Mouse (Mus musculus): ENCODE results near the gene Pbx4.

Pbx4 gene

DNA sequence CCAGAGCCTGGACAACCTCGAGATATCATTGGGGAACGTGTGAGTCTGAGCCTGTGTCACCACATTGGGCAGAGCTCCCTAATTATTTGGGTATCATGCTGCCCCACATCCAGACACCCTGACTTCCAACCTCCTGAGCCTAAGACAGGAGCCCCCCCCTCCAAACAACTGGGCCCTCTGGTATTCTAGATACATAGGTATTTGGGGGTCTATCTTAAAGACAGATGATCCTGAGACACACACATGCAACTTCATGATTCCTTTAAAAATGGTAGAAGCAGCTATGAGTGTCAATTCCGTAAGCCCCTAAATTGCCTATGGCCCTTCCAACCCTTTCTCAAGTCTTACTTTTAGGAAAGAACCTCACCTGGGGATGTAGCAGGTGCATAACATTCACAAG lies 22.5 kb upstream of the Pbx4 start:
- no peak for DNase-seq (ENCODE audit: low spot score)

DNA sequence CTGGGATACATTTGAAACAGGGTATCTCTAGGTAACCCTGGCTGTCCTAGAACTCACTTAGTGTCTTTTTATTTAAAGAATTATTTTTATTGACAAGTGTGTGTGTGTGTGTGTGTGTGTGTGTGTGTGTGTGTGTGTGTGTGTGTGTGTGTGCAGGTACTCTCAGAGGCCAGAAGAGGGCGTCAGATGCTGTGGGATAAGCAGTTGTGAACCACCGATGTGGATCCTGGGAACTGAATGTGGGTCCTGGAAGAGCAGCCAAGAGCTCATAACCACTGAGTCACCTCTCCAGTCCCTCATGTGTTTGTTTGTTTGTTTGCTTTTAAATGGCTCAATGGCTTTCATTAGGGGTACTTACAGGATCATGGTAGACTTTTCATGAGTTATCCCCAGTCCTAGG lies 17.4 kb upstream of the Pbx4 start:
- DNase-seq (ENCODE audit: low spot score), result no peak

DNA sequence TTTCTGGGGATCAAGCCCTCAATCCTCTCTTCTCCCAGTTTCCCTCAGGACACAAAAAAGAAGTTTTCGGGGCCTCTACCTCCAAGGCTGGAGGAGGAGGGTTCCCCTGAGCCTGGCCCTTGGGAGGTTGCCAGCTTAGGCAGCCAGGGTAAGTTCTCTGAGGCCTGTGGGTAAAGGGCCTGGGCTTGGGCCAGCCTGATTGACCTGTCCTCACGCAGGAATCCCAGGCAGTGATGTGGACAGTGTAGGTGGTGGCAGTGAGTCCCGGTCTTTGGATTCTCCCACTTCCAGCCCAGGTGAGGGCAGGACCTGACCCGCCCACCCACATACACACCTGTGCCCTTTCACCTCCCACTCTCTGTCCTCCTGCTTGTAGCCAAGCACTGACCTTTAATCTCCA lies 16.9 kb upstream of the Pbx4 start:
- DNase-seq (ENCODE audit: low spot score), result no peak

- no peak for DNase-seq (ENCODE audit: low spot score)
Measured at GRCm38 (mm10) chr8:69820466-69820865, 11.8 kb upstream of the Pbx4 start.

DNA sequence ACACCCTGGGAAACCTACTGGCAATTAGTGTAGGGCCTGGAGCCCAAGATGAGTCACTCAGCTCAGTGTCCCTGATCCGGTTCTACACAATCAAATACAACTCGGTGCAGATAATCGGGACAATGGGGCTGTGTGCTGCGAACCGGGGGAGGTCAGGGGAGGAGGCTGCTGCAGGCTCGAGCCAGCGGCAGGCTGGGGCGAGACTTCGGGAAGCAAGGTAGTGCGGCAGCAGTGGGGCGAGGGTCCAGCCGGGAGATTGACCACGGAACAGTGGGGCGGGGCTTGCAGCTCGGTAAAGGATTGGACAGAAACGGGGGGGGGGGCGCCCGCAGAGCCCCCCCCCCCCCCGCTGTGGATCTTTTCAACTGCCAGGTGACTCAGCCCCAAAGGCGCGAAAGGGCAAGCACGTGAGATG lies 10.3 kb upstream of the Pbx4 start:
- DNase-seq (ENCODE audit: low spot score), result no peak

DNA sequence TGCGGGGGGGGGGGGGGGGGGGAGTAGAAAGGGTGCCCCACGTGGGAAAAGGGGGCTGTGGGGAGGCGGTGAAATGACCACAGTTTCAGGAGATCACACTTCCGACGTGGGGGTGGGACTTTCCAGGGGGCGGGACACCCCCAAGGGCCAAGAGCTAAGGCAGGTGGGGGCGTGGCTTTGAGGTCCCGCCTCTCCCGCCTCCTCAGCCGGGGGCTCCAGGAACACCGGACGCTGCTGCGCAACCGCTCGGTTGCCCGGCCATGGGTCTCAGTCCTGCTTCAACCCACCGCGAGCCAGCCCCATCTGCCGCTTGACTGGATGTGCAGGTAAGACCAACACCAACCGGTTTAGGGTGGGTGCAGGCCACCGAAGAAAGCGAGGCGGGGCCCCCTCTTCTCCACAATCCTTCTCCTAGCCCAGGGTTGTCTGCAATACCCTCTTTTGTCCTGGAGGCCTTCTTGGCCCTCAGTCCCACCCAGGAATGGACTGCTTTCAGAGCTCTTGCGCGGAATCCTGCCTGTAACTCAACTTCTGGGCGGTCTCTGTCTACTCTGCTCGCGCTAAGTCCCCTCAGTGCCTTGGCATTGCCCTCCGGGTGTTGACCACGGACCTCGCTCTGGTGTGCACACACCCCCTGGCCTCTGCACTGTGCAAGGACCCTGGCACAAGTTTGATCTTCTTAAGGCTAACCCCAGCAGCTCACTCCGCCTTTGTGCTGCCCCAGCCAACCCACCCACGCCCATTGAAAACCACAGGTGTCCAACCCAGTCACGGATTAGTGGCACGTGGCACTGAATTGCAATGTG lies 9.7 kb upstream of the Pbx4 start, which contains the start of gene Lpar2:
Lpar2 (plus strand) TSS at position 44 of the 806 bp plus-strand sequence.
- DNase-seq (ENCODE audit: low spot score), result no peak

DNA sequence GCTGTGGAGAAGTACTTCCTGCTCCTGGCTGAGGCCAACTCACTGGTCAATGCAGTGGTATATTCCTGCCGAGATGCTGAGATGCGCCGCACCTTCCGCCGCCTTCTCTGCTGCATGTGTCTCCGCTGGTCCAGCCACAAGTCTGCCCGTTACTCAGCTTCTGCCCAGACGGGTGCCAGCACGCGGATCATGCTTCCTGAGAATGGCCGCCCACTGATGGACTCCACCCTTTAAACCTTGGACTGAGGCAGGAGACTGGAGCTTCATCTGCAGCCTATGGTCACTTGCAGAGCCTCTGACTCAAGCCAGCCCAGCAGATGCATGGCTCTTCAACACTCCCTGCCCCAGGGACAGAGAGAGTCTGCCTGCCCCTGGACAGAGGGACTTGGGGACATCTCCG lies 5.9 kb upstream of the Pbx4 start:
- DNase-seq (ENCODE audit: low spot score), result no peak

GRCm38 (mm10) chr8:69837057-69837682 lies 4.9 kb downstream of the Pbx4 start:
- no peak for DNase-seq (ENCODE audit: low spot score)

DNA sequence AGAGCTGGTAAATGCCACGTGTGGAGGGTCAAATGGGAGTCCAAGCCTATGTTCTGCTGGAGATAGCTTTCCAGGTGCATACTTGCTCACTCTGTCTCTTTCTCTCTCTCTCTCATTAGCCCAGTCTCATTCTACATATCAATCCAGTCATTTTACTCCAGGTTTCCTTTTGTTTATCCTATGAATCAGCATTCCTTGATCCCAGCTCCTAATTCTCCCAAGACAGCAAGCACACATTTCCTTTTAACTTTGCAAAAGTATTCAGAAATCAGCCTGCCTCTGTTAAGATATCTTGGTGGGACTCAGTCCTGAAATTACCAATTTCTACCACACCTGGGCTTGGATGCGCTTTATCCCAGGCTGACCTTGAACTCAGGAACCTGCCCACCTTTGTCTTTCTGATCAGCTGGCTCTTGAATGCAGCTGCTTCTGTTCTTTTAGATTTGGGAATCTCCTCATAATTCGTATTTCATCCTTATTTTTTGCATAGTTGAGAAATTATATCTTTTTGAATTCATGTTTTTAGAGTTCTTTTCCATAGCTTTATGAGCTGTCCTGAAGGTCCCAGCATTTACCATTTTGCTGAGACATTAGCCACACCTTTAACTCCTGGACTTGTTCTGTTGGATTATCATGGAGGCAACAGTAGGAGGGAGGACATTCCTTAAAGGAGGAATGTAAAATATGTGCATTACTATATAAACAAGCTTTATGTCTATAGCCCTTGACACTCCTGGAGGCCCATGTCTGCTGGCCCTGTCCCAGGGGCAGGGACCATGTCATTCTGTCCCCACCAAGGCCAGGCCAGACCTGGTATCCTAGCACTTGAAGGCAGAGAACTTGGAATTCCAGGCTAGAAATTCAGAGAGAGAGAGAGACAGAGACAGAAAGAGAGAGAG lies 15.1 kb downstream of the Pbx4 start:
- no peak for DNase-seq (ENCODE audit: low spot score)

- no peak for DNase-seq (ENCODE audit: low spot score)
Measured at GRCm38 (mm10) chr8:69848951-69849350, 16.7 kb downstream of the Pbx4 start.

- DNase-seq (ENCODE audit: low spot score), result no peak
Measured at GRCm38 (mm10) chr8:69849899-69850298, 17.6 kb downstream of the Pbx4 start.

GRCm38 (mm10) chr8:69850926-69851506 lies 18.7 kb downstream of the Pbx4 start:
- no peak for DNase-seq (ENCODE audit: low spot score)

DNA sequence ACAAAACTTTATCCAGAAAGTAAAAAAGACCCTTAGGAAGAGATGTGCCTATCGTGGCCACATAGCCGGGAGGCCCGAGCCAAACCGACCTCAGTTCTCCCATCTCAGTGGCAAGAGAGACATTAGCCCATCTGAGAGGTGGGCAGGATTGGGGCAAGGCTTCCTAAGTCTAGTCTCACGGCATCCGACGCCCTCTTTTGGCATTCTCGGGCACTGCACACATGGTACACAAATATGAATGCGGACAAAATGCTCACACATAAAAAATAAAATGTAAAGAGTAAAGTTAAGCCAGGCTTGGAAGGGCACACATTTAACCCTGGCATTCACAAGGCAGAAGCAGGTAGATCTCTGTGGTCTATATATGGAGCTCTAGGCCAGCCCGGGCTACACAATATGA lies 21.6 kb downstream of the Pbx4 start:
- DNase-seq (ENCODE audit: low spot score), result no peak

DNA sequence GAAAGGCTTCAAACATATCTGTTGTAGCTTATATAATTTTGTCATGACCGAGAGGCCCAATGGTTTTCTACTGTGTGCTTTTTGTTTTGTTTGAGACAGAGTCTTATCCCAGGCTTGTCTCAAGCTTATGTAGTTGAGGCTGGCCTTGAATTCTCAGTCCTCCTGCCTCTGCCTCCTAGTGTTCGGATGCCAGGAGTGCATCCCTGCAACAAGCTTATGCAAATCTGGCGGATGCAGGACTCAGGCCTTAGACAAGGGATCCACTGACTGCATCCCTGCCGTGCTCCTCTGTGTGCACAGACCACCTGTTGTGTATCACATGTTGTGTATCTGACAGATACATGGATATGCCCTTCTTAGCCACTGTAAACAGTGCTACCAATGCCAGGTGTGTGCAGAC lies 28.5 kb downstream of the Pbx4 start:
- DNase-seq (ENCODE audit: low spot score), result no peak

DNA sequence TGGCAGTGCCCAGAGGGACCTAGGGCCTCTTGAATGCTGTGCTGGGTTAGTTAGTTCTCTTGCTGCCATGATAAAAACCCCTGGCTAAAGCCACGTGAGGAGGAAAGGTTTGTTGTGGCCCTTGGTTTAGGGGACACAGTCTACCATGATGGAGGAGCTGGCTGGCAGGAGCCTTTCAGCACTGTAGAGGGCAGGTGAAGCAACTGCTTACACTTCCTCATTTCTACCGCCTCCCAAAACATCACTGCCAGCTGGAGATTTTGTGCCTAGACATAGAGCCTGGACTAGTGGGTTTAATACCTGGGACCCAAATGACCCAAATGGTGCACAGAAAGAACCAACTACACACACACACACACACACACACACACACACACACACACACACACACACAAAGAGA lies 29.0 kb downstream of the Pbx4 start:
- no peak for DNase-seq (ENCODE audit: low spot score)

GRCm38 (mm10) chr8:69863387-69864020 lies 31.2 kb downstream of the Pbx4 start:
- DNase-seq (ENCODE audit: low spot score), result no peak

GRCm38 (mm10) chr8:69864180-69864579 lies 31.9 kb downstream of the Pbx4 start:
- DNase-seq (ENCODE audit: low spot score), result no peak

- no peak for DNase-seq (ENCODE audit: low spot score)
Measured at GRCm38 (mm10) chr8:69867696-69868326, 35.5 kb downstream of the Pbx4 start.

DNA sequence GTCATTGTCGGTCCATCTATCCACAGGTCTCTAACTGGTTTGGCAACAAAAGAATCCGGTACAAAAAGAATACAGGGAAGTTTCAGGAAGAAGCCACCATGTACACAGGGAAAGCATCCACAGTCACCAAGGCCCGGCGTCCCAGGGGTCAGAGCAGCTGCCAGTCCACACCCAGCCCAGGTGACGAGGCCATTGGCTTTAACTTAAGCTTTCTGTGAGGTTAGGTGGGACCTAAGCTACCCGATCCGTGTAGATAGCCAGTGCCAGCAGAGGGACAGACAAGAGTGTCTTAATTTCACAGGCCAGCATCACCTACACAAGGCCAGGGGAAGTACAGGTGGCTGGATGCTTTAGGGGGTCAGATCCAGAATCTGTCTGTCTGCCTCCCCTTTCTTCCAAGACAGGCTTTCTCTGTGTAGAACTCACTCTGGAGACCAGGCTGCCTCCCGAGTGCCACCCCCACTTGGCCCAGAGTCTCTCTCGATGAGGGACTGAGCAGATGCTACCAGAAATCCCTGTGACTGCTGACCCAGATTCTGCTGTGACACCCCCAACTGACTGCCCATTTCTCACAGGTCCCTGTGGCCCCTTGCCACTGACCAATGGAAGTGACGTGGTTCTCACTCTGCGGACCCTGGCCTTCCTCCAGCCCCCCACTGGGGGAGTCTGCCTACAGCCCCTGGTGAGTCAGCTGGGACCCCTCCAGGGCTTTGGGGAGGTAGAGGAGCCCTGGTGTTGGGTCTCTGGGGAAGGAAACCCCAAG lies 37.9 kb downstream of the Pbx4 start:
- no peak for DNase-seq (ENCODE audit: low spot score)

DNA sequence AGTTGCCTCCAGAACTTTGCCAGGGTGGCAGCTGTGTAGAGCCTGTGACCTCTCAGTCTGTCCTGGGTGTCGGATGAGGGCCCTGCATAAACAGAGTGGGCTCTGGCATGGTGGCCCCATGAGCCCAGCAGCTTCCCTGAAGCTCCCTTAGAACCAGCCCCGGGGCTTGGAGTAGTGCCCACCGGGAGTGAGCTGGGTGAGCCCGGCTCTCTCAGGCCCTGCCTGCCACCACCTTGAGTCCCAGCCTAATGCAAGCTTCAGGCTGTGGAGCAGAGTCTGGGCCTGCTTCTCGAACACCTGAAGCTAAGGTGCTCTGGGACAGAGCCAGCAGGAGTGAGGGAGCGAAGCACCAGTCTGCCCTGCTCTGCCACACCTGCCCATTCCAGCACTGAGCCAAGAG lies 38.6 kb downstream of the Pbx4 start:
- DNase-seq (ENCODE audit: low spot score), result no peak

- DNase-seq (ENCODE audit: low spot score), result no peak
Measured at GRCm38 (mm10) chr8:69874155-69874554, 41.9 kb downstream of the Pbx4 start.

Measured in urinary bladder, postnatal 10 days (tissue).